Mouse (Mus musculus): Measurements from ENCODE around the gene Pced1b. TPM values are rescaled to one million over a fixed set of nuclear protein-coding genes. Genes with fewer than 3 reads are reported as not detected.

Pced1b gene
- polyA plus RNA-seq, 1 experiment from 2014 or later: 3.4 TPM

GRCm38 (mm10) chr15:97338377-97339060, 91.6 kb downstream of the Pced1b start:
- 26% methylated on average over 17 of the region's 17 CpGs for WGBS (ENCODE audit: insufficient replicate concordance)
- no peak for ATAC-seq (ENCODE audit: low read depth)
- Histone ChIP-seq H3K27me3 (ENCODE audit: control insufficient read depth, insufficient read depth, low read depth, low read length) (no peaks in the 10 kb centered on the region), H3K9ac (ENCODE audit: low read depth, low read length) (peak overlapping the region; percentile 39; the same call in 1 of the 2 replicates), H3K36me3 (ENCODE audit: control insufficient read depth, insufficient read depth) (no peaks in the 10 kb centered on the region), H3K27ac (ENCODE audit: low read length) (peak overlapping the region; percentile 33; the same call in 1 of the 2 replicates), H3K9me3 (replicated peaks; ENCODE audit: control insufficient read depth, low read length) (no peaks in the 10 kb centered on the region), H3K4me3 (ENCODE audit: low read depth, low read length) (peak overlapping the region; percentile 25), H3K4me2 (ENCODE audit: low read depth, low read length) (peak overlapping the region; percentile 67), H3K4me1 (ENCODE audit: control insufficient read depth, low read depth, low read length) (peaks cover 33% of the 10 kb centered on the region)

- Histone ChIP-seq H3K36me3 (ENCODE audit: control insufficient read depth, insufficient read depth) (no peaks in the 10 kb centered on the region), H3K4me3 (ENCODE audit: low read depth, low read length) (peak overlapping the region; percentile 43), H3K9ac (ENCODE audit: low read depth, low read length) (peak overlapping the region; percentile 46), H3K9me3 (replicated peaks; ENCODE audit: control insufficient read depth, low read length) (no peaks in the 10 kb centered on the region), H3K4me1 (ENCODE audit: control insufficient read depth, low read depth, low read length) (peaks cover 52% of the 10 kb centered on the region), H3K27me3 (ENCODE audit: control insufficient read depth, insufficient read depth, low read depth, low read length) (no peaks in the 10 kb centered on the region), H3K4me2 (ENCODE audit: low read depth, low read length) (peak overlapping the region; percentile 65), H3K27ac (ENCODE audit: low read length) (peak overlapping the region; percentile 58)
- ATAC-seq (ENCODE audit: low read depth): no peak
- 26% methylated on average over 9 of the region's 9 CpGs for WGBS (ENCODE audit: insufficient replicate concordance)
Measured at GRCm38 (mm10) chr15:97342336-97342735, 95.4 kb downstream of the Pced1b start.

DNA sequence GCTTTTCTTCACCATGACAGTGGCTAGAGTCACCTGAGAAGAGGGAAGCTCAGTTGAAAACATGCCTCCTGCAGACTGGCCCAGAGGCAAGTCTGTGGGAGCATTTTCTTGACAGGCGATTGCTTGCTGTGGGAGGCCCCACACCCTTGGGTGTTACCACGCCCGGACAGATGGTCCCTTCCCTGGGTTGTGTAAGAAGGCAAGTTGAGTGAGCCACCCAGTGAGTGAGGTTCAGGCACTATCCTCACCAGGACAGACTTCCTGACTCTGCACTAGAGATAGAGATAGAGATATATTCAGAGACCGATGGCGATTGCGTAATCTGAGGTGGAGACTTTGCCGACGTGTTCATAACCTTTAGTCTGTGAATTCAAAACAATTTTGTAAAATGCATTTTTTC, 96.0 kb downstream of the Pced1b start:
- no peaks in the 10 kb centered on the region for H3K27me3 ChIP-seq (ENCODE audit: control insufficient read depth, insufficient read depth, low read depth, low read length)
- peak overlapping the region; percentile 43 for H3K4me3 ChIP-seq (ENCODE audit: low read depth, low read length)
- no peaks in the 10 kb centered on the region for H3K36me3 ChIP-seq (ENCODE audit: control insufficient read depth, insufficient read depth)
- peak overlapping the region; percentile 46 for H3K9ac ChIP-seq (ENCODE audit: low read depth, low read length)
- H3K9me3 ChIP-seq (replicated peaks; ENCODE audit: control insufficient read depth, low read length): no peaks in the 10 kb centered on the region
- H3K27ac ChIP-seq (ENCODE audit: low read length): peak overlapping the region; percentile 58
- WGBS (ENCODE audit: insufficient replicate concordance): 17% methylated on average over 8 of the region's 8 CpGs
- H3K4me1 ChIP-seq (ENCODE audit: control insufficient read depth, low read depth, low read length): peaks cover 46% of the 10 kb centered on the region
- peak; percentile 95 for ATAC-seq (ENCODE audit: low read depth)
- H3K4me2 ChIP-seq (ENCODE audit: low read depth, low read length): peak overlapping the region; percentile 65

DNA sequence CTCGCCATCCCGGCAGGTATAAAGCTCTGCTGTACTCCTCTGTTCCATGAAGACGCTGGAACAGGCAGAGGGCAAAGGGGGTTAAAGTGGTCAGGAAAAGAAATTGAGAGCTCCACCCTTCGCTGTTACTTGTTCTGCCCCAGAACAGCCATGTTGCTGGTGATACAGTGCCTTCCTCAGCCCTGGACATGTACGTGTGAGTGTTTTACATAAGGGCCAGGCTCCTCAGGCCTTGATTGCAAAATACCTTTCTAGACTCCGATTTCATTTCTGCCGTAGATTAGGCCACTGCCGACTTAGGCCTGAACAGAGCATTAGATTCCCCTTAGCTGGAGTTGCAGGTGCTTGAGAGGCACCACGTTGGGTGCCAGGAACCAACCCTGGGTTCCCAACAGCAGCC, 97.0 kb downstream of the Pced1b start:
- Histone ChIP-seq H3K4me1 (ENCODE audit: control insufficient read depth, low read depth, low read length) (peaks cover 36% of the 10 kb centered on the region), H3K27me3 (ENCODE audit: control insufficient read depth, insufficient read depth, low read depth, low read length) (no peaks in the 10 kb centered on the region), H3K4me2 (ENCODE audit: low read depth, low read length) (no peak overlapping the region), H3K27ac (ENCODE audit: low read length) (no peak overlapping the region), H3K9ac (ENCODE audit: low read depth, low read length) (no peak overlapping the region), H3K4me3 (ENCODE audit: low read depth, low read length) (no peak overlapping the region), H3K36me3 (ENCODE audit: control insufficient read depth, insufficient read depth) (no peaks in the 10 kb centered on the region), H3K9me3 (replicated peaks; ENCODE audit: control insufficient read depth, low read length) (no peaks in the 10 kb centered on the region)
- no peak for ATAC-seq (ENCODE audit: low read depth)
- WGBS (ENCODE audit: insufficient replicate concordance): 75% methylated on average over 9 of the region's 9 CpGs

DNA sequence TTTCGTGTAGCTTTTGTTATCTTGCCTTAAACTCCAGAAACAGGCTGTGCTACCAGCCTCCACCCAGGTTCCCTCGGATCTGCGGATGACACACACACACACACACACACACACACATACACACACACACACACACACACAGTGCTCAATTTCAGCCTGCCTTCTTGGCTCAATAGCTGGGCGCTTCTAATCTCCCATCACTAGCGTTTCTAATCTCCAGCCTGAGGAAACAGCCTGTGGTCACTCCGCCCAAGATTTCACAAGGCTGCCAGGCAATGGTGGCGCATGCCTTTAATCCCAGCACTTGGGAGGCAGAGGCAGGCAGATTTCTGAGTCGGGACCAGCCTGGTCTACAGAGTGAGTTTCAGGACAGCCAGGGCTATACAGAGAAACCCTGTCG, 98.2 kb downstream of the Pced1b start:
- Histone ChIP-seq H3K9me3 (replicated peaks; ENCODE audit: control insufficient read depth, low read length) (no peaks in the 10 kb centered on the region), H3K36me3 (ENCODE audit: control insufficient read depth, insufficient read depth) (no peaks in the 10 kb centered on the region), H3K9ac (ENCODE audit: low read depth, low read length) (no peak overlapping the region), H3K4me3 (ENCODE audit: low read depth, low read length) (no peak overlapping the region), H3K4me1 (ENCODE audit: control insufficient read depth, low read depth, low read length) (peaks cover 36% of the 10 kb centered on the region), H3K27me3 (ENCODE audit: control insufficient read depth, insufficient read depth, low read depth, low read length) (no peaks in the 10 kb centered on the region), H3K27ac (ENCODE audit: low read length) (peak overlapping the region; percentile 10; the same call in 1 of the 2 replicates), H3K4me2 (ENCODE audit: low read depth, low read length) (no peak overlapping the region)
- 44% methylated on average over 9 of the region's 9 CpGs for WGBS (ENCODE audit: insufficient replicate concordance)
- ATAC-seq (ENCODE audit: low read depth): peak; percentile 15; the same call in 1 of the 2 replicates

DNA sequence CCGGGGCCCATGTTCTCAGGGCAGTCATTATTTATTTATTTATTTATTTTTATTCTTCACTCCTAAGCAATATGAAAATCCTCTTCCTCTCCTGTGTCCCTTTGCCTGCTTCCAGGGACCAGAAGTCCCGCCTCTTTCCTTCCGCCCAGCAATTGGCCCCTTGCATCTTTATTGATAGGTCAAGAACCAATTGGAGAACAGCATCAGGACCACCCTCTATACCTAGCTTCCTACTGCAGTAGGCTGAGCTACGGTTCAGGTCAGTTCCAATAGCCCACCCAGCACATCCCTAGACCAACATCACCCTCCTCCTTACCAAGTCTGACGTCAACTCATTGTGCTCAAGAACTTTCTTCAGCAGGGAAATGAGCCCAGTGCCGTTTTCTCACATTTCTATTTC, 99.0 kb downstream of the Pced1b start:
- H3K36me3 ChIP-seq (ENCODE audit: control insufficient read depth, insufficient read depth): no peaks in the 10 kb centered on the region
- no peaks in the 10 kb centered on the region for H3K27me3 ChIP-seq (ENCODE audit: control insufficient read depth, insufficient read depth, low read depth, low read length)
- no peak overlapping the region for H3K27ac ChIP-seq (ENCODE audit: low read length)
- no peak for ATAC-seq (ENCODE audit: low read depth)
- 79% methylated on average over 6 of the region's 6 CpGs for WGBS (ENCODE audit: insufficient replicate concordance)
- H3K4me1 ChIP-seq (ENCODE audit: control insufficient read depth, low read depth, low read length): peaks cover 44% of the 10 kb centered on the region
- H3K9ac ChIP-seq (ENCODE audit: low read depth, low read length): no peak overlapping the region
- no peak overlapping the region for H3K4me2 ChIP-seq (ENCODE audit: low read depth, low read length)
- H3K4me3 ChIP-seq (ENCODE audit: low read depth, low read length): no peak overlapping the region
- H3K9me3 ChIP-seq (replicated peaks; ENCODE audit: control insufficient read depth, low read length): no peaks in the 10 kb centered on the region

GRCm38 (mm10) chr15:97346413-97346812, 99.5 kb downstream of the Pced1b start:
- Histone ChIP-seq H3K27me3 (ENCODE audit: control insufficient read depth, insufficient read depth, low read depth, low read length) (no peaks in the 10 kb centered on the region), H3K9ac (ENCODE audit: low read depth, low read length) (no peak overlapping the region), H3K27ac (ENCODE audit: low read length) (no peak overlapping the region), H3K4me2 (ENCODE audit: low read depth, low read length) (no peak overlapping the region), H3K9me3 (replicated peaks; ENCODE audit: control insufficient read depth, low read length) (no peaks in the 10 kb centered on the region), H3K4me1 (ENCODE audit: control insufficient read depth, low read depth, low read length) (peaks cover 46% of the 10 kb centered on the region), H3K36me3 (ENCODE audit: control insufficient read depth, insufficient read depth) (no peaks in the 10 kb centered on the region), H3K4me3 (ENCODE audit: low read depth, low read length) (no peak overlapping the region)
- ATAC-seq (ENCODE audit: low read depth): no peak
- WGBS (ENCODE audit: insufficient replicate concordance): 72% methylated on average over 5 of the region's 5 CpGs

DNA sequence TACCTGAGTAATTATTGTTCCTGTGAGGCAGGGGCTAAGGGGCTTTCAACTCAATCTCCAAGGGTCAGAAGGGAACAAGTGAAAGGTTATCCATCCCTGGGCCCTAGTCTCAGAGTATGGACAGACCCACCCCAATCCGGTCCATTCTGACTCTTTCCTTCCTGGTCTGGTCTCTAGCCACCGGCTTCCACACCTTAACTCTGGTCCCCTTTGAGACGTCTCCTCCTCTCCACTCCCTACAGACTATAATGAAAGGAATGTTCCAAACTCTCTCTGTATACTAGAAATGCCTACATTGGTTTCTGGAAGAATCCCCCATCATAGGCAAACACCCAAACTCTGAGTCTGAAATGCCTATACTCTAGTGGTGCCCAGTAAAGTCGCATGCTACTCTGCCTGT, 100.0 kb downstream of the Pced1b start:
- no peaks in the 10 kb centered on the region for H3K27me3 ChIP-seq (ENCODE audit: control insufficient read depth, insufficient read depth, low read depth, low read length)
- no peak overlapping the region for H3K27ac ChIP-seq (ENCODE audit: low read length)
- no peak overlapping the region for H3K4me3 ChIP-seq (ENCODE audit: low read depth, low read length)
- H3K4me2 ChIP-seq (ENCODE audit: low read depth, low read length): no peak overlapping the region
- WGBS (ENCODE audit: insufficient replicate concordance): 70% methylated on average over 4 of the region's 4 CpGs
- H3K36me3 ChIP-seq (ENCODE audit: control insufficient read depth, insufficient read depth): no peaks in the 10 kb centered on the region
- H3K9ac ChIP-seq (ENCODE audit: low read depth, low read length): no peak overlapping the region
- no peak for ATAC-seq (ENCODE audit: low read depth)
- H3K4me1 ChIP-seq (ENCODE audit: control insufficient read depth, low read depth, low read length): peaks cover 48% of the 10 kb centered on the region
- no peaks in the 10 kb centered on the region for H3K9me3 ChIP-seq (replicated peaks; ENCODE audit: control insufficient read depth, low read length)

DNA sequence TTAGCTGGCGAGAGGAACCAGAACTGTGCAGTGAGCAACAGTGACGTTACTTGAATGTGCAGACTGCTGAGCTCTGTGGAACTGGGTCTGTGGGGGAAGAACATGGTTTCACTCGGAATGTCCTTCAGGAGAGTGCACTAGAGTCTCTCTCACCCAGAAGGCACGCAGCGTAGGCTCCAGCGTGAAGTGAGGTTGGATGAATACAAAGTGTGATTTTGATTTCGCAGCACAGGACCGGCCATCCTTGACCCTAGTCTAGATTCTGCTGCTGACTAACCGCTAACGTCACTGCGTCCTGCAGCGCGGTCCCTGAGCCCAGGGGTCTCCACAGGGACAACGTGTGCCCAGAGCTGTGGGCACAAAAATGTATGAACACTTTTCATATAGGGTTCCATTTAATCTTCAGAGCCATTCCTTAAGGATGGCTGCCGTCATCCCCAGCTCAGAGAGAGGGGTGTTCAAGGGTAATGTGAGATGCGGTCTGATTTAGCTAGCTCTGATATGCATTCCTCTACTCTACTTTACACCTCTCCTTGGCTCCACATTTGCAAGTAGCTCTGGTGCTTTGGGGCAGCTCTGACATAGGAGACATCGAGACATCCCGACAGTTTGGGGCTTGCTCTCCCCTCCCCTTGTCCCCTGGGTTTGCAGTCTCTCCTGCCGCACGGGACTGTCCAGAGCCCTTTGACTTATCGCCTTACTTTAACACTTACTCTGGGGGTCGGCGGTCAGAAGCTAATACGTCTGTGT, 101.8 kb downstream of the Pced1b start:
- ATAC-seq (ENCODE audit: low read depth): no peak
- H3K27ac ChIP-seq (ENCODE audit: low read length): no peak overlapping the region
- H3K4me3 ChIP-seq (ENCODE audit: low read depth, low read length): no peak overlapping the region
- 79% methylated on average over 24 of the region's 24 CpGs for WGBS (ENCODE audit: insufficient replicate concordance)
- H3K27me3 ChIP-seq (ENCODE audit: control insufficient read depth, insufficient read depth, low read depth, low read length): no peaks in the 10 kb centered on the region
- no peaks in the 10 kb centered on the region for H3K9me3 ChIP-seq (replicated peaks; ENCODE audit: control insufficient read depth, low read length)
- H3K4me2 ChIP-seq (ENCODE audit: low read depth, low read length): no peak overlapping the region
- no peaks in the 10 kb centered on the region for H3K36me3 ChIP-seq (ENCODE audit: control insufficient read depth, insufficient read depth)
- no peak overlapping the region for H3K9ac ChIP-seq (ENCODE audit: low read depth, low read length)
- H3K4me1 ChIP-seq (ENCODE audit: control insufficient read depth, low read depth, low read length): peaks cover 33% of the 10 kb centered on the region

All from liver, embryonic 16.5 days (tissue).